Mouse (Mus musculus) lung, adult 2 months (tissue): Measurements from ENCODE around the gene 5730596B20Rik.

ENCODE experiments used
- CTCF ChIP-seq: fragments of 200-500 bp; IDR thresholded peaks from 2 replicates; pipeline ENCODE4 v1.5.1; 2011; ENCODE audit warnings: mild to moderate bottlenecking, low read length, control low read depth; ENCODE audit not compliant: insufficient read depth
- POLR2A ChIP-seq: fragments of 200-500 bp; IDR thresholded peaks from 2 replicates; pipeline ENCODE4 v1.6.1; 2011; ENCODE audit warnings: low read depth, mild to moderate bottlenecking, control low read depth, low read length, borderline replicate concordance; ENCODE audit errors: extremely low read depth

DNA sequence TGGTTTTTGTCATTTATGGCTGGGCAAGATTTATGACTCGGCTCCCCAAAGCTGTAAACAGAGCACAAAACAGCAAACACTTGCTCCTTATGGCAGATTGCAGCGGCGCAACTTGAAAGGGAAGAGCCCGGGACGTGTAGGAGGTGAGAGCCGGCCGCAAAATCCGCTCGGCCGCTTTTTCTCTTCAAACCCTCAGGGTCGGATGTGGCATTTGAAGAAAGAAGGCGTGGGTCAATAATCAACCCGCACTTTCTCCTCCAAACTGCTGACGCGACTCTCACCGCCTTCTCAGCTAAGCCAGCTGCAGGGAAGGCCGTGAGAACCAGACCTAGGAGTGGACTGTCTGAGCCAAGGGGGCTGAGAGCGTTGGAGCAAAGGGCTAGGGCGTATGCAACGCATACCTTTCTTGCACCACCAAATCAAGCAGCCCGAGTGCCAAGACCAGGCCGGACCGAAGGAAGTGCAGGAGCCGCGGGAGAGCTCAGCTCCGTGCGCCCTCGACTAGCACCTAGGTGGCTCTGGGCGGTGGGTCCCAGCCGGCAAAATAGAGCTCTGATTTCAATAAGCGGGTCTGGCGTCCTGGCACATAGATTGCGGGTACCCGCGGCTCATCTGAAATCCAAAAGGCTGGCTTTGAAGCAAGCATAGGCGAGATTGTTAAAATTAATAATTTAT is at the start of gene 5730596B20Rik:
- TF ChIP-seq POLR2A (peak; percentile 20; the same call in 1 of the 2 replicates), CTCF (no peak)
